Mouse (Mus musculus): ENCODE results near the gene Mroh2a.
"Not testable (repeated sequence)": the region's sequence is repeated elsewhere in the genome, so short reads cannot be mapped to it uniquely, and the experiment has no call there.

Gene Mroh2a

GRCm38 (mm10) chr1:88218051-88218450 lies 8.7 kb upstream of the Mroh2a start:
- in situ Hi-C loops (cut with MboI, MseI), result no loop called here

GRCm38 (mm10) chr1:88218591-88218990 lies 8.2 kb upstream of the Mroh2a start:
- in situ Hi-C loops (cut with MboI, MseI), result no loop called here

DNA sequence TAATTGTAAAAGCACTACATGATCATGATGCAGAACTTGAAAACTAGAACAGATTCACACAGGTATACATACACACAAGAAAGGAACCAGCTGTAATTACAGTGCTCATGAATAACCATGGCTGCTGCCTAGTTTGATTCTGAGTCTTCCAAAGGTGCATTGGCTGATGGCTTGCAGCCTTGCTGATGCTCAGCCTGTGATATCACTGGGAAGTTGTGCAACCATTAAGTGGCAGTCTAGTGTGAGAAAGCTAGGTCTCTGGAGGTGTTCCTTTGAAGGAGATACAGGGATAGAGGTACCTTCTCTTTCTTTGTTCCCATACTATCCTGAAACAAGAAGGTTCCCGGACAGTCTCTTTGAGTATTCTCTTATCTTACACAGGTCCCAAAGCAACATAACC lies 7.7 kb upstream of the Mroh2a start:
- in situ Hi-C loops (cut with MboI, MseI), result no loop called here

GRCm38 (mm10) chr1:88220336-88220735 lies 6.5 kb upstream of the Mroh2a start:
- in situ Hi-C loops (cut with MboI, MseI), result no loop called here

DNA sequence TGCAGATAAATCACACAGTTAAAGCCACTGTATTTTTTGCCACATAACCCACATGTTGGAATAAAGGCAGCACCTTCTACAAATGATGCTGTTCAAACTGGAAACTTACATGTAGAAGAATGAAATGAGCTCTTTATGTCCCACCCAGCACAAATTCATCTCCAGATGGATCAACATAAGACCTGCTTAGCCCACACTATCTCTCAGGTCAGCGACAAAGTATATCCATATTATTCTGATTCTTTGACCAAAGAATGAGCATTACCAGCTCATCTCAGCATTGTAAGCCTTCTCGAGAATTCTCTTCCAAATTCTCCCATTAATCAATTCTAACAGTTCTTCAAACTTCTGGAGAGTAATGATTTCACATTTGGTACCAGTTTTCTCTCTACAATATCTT lies 4.6 kb upstream of the Mroh2a start:
- in situ Hi-C loops (cut with MboI, MseI), result no loop called here

GRCm38 (mm10) chr1:88223011-88223515 lies 3.7 kb upstream of the Mroh2a start:
- in situ Hi-C loops (cut with MboI, MseI), result not testable (repeated sequence)

DNA sequence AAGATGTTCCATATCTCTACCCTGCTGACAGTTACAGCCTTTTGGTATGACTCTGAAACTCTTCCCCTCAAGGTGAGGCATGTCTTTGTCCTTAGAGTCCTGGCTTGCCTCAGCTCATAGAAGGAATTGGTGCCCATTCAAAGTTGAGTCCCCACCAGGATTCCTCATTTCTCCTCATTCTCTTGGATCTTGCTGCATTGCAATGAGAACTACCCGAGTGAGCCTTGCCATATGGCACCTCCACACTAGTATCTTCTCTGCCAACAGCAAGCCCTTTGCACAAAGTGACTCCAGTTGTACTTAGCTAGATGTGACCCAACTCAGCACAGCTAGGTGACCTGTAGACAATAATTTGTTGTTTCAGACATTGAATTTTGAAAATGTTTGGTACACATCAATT lies 3.2 kb upstream of the Mroh2a start:
- in situ Hi-C loops (cut with MboI, MseI), result no loop called here

GRCm38 (mm10) chr1:88224029-88224776 lies 2.6 kb upstream of the Mroh2a start:
- in situ Hi-C loops (cut with MboI, MseI), result no loop called here

DNA sequence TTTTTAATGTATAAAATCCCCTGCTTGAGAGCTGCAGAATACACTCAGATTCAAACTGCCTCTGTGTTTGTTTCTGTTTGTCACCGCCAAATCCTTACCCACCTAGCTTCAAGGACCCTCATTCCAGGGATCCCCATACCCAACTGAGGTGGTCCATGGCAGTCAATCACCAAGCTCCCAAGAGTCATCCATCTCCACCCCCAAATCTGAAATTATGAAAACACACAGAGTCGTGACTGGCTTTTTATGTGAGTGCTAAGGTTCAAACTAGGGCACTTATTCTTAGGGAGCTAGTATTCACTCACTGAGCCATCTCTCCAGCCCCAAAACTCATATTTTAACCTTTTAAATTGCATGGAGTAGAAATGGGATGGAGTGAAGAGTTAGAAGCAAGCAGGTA lies 1.5 kb upstream of the Mroh2a start:
- in situ Hi-C loops (cut with MboI, MseI), result not testable (repeated sequence)

DNA sequence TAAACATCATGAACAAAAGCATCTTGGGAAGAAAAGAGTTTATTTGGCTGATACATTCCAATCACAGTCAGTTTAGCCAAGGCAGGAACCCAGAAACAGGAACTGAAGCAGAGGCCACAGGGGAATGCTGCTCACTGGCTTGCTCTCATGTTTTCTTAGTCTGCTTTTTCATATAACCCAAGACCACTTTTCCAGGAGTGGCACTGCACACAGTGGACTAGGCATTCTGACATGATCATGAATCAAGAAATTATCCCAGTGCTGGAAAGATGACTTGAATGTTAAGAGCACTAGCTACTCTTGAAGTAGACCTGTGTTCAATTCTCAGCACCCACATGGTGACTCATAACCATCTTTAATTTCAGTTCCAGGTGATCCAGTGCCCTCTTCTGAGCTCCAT lies 1.0 kb upstream of the Mroh2a start:
- in situ Hi-C loops (cut with MboI, MseI), result no loop called here

- in situ Hi-C loops (cut with MboI, MseI), result no loop called here
Measured at GRCm38 (mm10) chr1:88227482-88227881, 696 bp downstream of the Mroh2a start.

- in situ Hi-C loops (cut with MboI, MseI), result no loop called here
Measured at GRCm38 (mm10) chr1:88228121-88228520, 1.3 kb downstream of the Mroh2a start.

- in situ Hi-C loops (cut with MboI, MseI), result no loop called here
Measured at GRCm38 (mm10) chr1:88229566-88229965, 2.8 kb downstream of the Mroh2a start.

DNA sequence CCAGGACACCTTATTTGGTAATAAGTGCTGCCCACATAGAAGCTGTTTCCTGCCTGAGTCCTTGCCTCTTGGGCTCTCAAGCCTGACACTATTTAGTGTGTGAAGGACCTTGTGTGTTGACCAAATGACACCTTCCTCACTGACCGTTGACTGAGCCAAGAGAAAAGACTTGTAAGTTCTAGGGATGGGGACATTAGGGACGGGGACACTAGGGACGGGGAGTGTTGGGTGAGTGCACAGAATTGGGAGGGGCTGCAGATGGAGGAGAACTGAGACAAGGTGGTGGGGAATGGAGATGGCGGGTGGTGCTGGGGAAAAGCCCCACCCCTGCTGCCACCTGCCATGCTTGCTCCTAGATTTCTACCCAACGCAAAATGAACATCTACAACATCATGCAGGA lies 3.2 kb downstream of the Mroh2a start:
- in situ Hi-C loops (cut with MboI, MseI), result no loop called here

DNA sequence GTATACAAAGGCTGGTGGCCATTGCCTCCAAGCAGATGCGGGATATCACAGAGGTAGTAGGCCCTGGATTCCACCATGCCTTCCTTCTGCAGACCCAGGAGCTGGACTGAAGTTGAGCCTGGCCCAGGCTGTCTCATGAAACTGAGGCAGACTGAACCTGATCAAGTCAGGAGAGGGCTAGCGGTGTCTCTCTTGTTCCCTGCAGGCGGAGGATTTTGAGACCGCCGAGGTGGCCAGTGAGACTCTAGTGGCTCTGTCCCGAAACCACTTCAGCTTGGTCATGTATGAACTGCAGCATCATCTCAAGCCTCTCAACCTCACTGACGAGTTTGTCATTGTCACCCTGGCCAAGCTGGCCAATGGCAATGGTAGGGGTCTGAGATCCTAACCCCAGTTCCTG lies 3.6 kb downstream of the Mroh2a start:
- in situ Hi-C loops (cut with MboI, MseI), result no loop called here

DNA sequence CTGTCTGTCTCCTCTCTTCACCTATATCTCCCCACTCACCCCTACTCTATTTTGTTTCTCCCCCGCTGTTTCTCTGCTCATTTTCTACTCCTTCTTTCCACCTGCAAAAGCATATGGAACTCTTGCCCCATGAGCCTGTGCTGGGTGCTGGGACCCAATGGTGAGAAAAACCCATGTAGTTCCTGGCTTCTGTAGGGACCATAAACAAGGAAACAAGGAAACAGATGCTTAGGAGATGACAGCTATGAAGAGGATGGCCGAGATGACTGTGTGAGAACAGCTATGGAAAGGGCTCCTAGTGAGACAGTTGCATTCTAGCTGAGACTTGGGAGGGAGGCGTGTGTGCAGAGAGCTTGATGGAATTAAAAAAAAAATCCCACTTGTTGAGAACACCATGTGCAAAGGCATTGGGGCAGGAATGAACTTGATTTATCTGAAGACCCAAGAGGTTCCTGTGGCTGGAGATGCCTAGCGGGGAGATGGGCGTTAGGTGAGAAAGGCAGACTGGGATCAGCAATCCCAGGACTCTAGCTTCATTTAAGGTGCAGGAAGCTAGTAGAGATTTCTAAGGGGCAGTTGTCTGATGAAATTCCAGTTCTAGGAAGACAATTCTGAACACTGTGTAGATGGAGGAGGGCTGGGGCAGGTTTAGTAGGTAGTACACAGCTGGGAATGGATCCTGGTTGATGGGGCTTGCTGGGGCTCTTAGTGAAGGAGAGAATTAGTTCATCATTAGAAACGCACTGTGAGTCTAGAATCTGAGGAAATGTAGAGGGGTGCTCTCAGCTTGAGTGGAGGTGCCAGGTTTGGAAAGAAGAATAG lies 4.4 kb downstream of the Mroh2a start:
- in situ Hi-C loops (cut with MboI, MseI), result no loop called here

- in situ Hi-C loops (cut with MboI, MseI), result no loop called here
Measured at GRCm38 (mm10) chr1:88231803-88232499, 5.2 kb downstream of the Mroh2a start.

DNA sequence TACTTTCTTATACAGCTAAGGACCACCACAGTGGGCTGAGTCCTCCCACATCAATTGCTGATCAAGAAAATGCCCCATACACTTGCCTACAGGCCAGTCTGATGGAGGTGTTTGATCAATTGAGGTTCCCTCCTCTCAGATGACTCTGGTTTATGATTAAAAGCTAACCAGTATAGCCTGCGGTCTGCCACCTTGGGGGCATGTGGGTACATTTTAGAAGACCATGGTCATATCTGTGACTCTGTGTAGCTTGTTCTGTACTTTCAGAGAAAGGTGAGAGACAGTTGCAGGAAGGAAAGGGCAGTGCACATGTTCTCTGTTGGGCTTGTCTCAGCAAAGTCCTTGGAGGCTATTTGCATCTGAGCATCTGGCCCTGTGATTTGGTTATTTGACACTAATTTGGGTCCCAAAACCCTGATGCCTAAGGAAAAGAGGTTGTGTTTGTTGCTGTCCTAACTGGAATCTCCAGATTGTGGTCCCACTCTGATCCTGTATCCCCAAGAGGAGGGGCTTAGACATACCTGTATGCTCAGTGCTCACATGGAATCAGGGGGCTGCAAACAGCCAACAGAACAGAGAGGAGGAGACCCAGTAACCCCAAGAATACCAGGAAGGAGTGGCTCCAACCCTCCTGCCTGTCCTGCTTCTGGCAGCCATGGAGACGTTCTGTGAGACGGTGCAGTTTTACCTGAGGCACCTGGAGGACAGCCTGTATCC lies 6.0 kb downstream of the Mroh2a start:
- in situ Hi-C loops (cut with MboI, MseI), result no loop called here

- in situ Hi-C loops (cut with MboI, MseI), result no loop called here
Measured at GRCm38 (mm10) chr1:88233421-88234247, 6.8 kb downstream of the Mroh2a start.

- in situ Hi-C loops (cut with MboI, MseI), result no loop called here
Measured at GRCm38 (mm10) chr1:88234248-88234610, 7.4 kb downstream of the Mroh2a start.

- in situ Hi-C loops (cut with MboI, MseI), result no loop called here
Measured at GRCm38 (mm10) chr1:88234646-88235045, 7.9 kb downstream of the Mroh2a start.

Measured in T-helper 1 cell (primary cell).